2 mouse cellular contexts compared by ENCODE assay signal in the genomic region with DNA sequence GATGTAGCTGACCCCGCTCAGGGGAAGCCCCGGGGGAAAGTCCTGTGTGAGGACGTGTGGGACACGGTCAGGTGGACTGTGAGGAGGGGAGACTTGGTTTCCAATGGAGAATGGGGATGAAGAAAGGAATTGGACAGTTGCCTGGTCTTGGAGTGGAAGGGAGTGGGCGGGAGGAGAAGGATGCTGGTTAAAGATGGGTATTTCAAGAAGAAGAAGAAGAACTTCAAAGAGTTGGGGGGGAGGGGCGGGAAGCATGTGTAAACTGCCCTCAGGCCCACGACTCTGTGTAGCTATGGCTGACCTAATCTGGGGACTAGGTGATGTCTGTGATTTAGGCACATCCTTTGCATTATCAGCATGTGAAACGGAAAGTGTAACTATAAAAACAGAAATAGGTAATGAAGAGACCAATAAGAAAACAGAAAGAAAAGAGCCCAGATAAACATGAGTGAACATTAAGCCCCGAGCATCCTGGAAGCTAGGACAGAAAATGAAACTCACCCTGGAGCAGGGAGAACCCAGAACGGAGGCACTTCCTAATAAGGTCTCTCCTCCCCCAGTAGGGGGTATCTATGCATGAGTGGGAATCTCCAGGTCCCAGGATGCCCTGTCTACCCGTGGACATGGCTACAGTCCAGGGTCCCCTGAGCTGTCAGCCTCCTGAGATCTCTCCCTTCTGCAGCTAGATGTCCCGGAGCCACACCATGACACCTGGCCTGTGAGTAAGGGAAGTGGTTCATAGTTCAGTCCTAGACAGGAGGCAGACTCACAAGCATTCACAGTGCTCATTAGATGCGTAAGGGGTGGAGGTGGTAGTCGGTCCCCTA.
TF ChIP-seq lines count a peak whose summit lies in the region.

No protein-coding gene starts in this region.

TF ChIP-seq in MEL, 35 proteins besides CTCF, POLR2A, EP300 and RAD21 (continued from another document):
- TF ChIP-seq TCF12 (IDR thresholded peaks at IDR 0.05; ENCODE audit: low read depth, low read length) (no peak), HCFC1 (IDR thresholded peaks at IDR 0.05; ENCODE audit: low read depth, low read length) (no peak), CHD1 (IDR thresholded peaks at IDR 0.05; ENCODE audit: low read depth, low read length) (no peak)

TF ChIP-seq in myocyte, 11 proteins besides CTCF, POLR2A, EP300 and RAD21 (continued from another document):
- no peak for TF ChIP-seq MYOG (IDR thresholded peaks at IDR 0.05; ENCODE audit: control insufficient read depth in 1 of 3, insufficient read depth in 1 of 3, insufficient read length in 2 of 3, low read depth in 2 of 3)
- TF ChIP-seq USF1 (IDR thresholded peaks at IDR 0.05; ENCODE audit: low read depth) = no peak
TF ChIP-seq in myocyte: peak in this region for 0.
